Mouse (Mus musculus) C2C12 (cell line): Measurements from ENCODE around the gene Pdzd2.

ENCODE experiments used
- CTCF ChIP-seq: IDR thresholded peaks from one replicate; pipeline ENCODE4 v1.5.1; 2011; ENCODE audit not compliant: control insufficient read depth, insufficient read depth, insufficient read length
- FOSL1 ChIP-seq: IDR thresholded peaks from one replicate; pipeline ENCODE4 v1.8.0; 2011; ENCODE audit warnings: mild to moderate bottlenecking, low read length; ENCODE audit not compliant: poor library complexity, insufficient read depth, severe bottlenecking

GRCm38 (mm10) chr15:12652336-12653031 is 87.2 kb downstream of the Pdzd2 start:
- TF ChIP-seq CTCF (no peak), FOSL1 (no peak)
